Mouse (Mus musculus): ENCODE data around the gene Gm266. TPM values are rescaled to one million over a fixed set of nuclear protein-coding genes. Genes with fewer than 3 reads are reported as not detected.
"Not testable (repeated sequence)": the region's sequence is repeated elsewhere in the genome, so short reads cannot be mapped to it uniquely, and the experiment has no call there.

Gene Gm266
- polyA plus RNA-seq, 1 experiment from 2014 or later = 9.0 TPM

GRCm38 (mm10) chr12:111515920-111516319 is 30.3 kb upstream of the Gm266 start:
- no peak overlapping the region for H3K9ac ChIP-seq
- no peaks in the 10 kb centered on the region for H3K9me3 ChIP-seq
- no peak for ATAC-seq (ENCODE audit: low FRiP score, low read depth)
- no peak overlapping the region for H3K27ac ChIP-seq
- no peaks in the 10 kb centered on the region for H3K36me3 ChIP-seq
- no peak overlapping the region for H3K4me2 ChIP-seq (replicated peaks)
- WGBS = 89% methylated on average over 5 of the region's 5 CpGs
- no peaks in the 10 kb centered on the region for H3K27me3 ChIP-seq
- no peak overlapping the region for H3K4me3 ChIP-seq
- no peaks in the 10 kb centered on the region for H3K4me1 ChIP-seq

- Histone ChIP-seq H3K27ac (no peak overlapping the region), H3K9me3 (no peaks in the 10 kb centered on the region), H3K4me2 (replicated peaks) (no peak overlapping the region), H3K27me3 (no peaks in the 10 kb centered on the region), H3K4me1 (no peaks in the 10 kb centered on the region), H3K9ac (no peak overlapping the region), H3K4me3 (no peak overlapping the region), H3K36me3 (no peaks in the 10 kb centered on the region)
- WGBS = 72% methylated on average over 7 of the region's 7 CpGs
- ATAC-seq (ENCODE audit: low FRiP score, low read depth) = no peak
These were observed 29.4 kb upstream of the Gm266 start for GRCm38 (mm10) chr12:111514874-111515649.

GRCm38 (mm10) chr12:111514231-111514792 is 28.7 kb upstream of the Gm266 start:
- no peak overlapping the region for H3K4me3 ChIP-seq
- no peak overlapping the region for H3K9ac ChIP-seq
- ATAC-seq (ENCODE audit: low FRiP score, low read depth) = no peak
- H3K27ac ChIP-seq = no peak overlapping the region
- H3K36me3 ChIP-seq = no peaks in the 10 kb centered on the region
- WGBS = 58% methylated on average over 7 of the region's 7 CpGs
- H3K4me2 ChIP-seq (replicated peaks) = no peak overlapping the region
- H3K27me3 ChIP-seq = no peaks in the 10 kb centered on the region
- no peaks in the 10 kb centered on the region for H3K4me1 ChIP-seq
- H3K9me3 ChIP-seq = no peaks in the 10 kb centered on the region

DNA sequence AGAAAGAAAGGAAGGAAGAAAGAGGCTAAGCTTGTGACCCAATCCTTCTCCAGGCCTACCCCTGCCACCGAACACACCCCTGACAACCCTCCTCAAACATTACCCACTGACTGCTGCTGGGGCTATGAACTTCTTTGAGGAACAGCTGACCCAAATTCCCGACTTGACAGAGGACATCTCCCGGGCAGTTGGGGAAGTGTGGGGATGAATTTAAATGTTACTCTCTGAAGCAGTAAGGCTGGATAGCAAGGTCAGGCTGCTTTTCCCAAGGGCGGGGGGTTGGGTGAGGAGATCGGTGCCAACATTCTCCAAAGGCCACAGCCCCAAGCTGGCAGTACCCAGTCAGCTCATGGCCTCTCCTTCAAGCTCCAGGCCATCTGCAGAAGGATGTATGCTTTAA is 28.1 kb upstream of the Gm266 start:
- H3K27me3 ChIP-seq = 0 out of 2 replicates have a peak, but pooled peaks cover 2% of the 10 kb centered on the region
- no peak overlapping the region for H3K4me2 ChIP-seq (replicated peaks)
- no peak overlapping the region for H3K9ac ChIP-seq
- no peak for ATAC-seq (ENCODE audit: low FRiP score, low read depth)
- WGBS = 72% methylated on average over 5 of the region's 5 CpGs
- no peaks in the 10 kb centered on the region for H3K9me3 ChIP-seq
- H3K4me3 ChIP-seq = no peak overlapping the region
- no peaks in the 10 kb centered on the region for H3K36me3 ChIP-seq
- no peak overlapping the region for H3K27ac ChIP-seq
- no peaks in the 10 kb centered on the region for H3K4me1 ChIP-seq

GRCm38 (mm10) chr12:111512572-111513063 is 27.0 kb upstream of the Gm266 start:
- Histone ChIP-seq H3K9me3 (no peaks in the 10 kb centered on the region), H3K36me3 (no peaks in the 10 kb centered on the region), H3K4me2 (replicated peaks) (no peak overlapping the region), H3K4me3 (no peak overlapping the region), H3K27ac (no peak overlapping the region), H3K9ac (no peak overlapping the region), H3K4me1 (no peaks in the 10 kb centered on the region), H3K27me3 (0 out of 2 replicates have a peak, but pooled peaks cover 2% of the 10 kb centered on the region)
- no peak for ATAC-seq (ENCODE audit: low FRiP score, low read depth)
- WGBS = 88% methylated on average over 12 of the region's 12 CpGs

DNA sequence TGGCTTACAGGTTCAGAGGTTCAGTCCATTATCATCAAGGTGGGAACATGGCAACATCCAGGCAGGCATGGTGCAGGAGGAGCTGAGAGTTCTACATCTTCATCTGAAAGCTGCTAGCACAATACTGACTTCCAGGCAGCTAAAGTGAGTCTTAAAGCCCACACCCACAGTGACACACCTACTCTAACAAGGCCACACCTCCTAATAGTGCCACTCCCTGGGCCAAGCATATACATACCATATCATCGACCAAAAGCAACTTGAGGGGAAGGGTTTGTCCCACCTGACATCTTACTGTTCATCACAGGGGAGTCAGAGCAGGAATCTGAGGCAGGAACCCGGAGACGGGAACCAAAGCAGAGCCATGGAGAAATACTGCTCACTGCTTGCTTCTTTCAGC is 22.8 kb upstream of the Gm266 start:
- WGBS = 82% methylated on average over 3 of the region's 3 CpGs
- not testable (repeated sequence) for H3K27me3 ChIP-seq; H3K4me3 ChIP-seq; H3K9ac ChIP-seq; H3K4me2 ChIP-seq (replicated peaks); H3K27ac ChIP-seq; H3K4me1 ChIP-seq; ATAC-seq (ENCODE audit: low FRiP score, low read depth); H3K9me3 ChIP-seq; H3K36me3 ChIP-seq

- Histone ChIP-seq H3K4me1 (0 out of 2 replicates have a peak, but pooled peaks cover 4% of the 10 kb centered on the region), H3K4me2 (replicated peaks) (no peak overlapping the region), H3K36me3 (no peaks in the 10 kb centered on the region), H3K9ac (no peak overlapping the region), H3K27me3 (peaks cover 2% of the 10 kb centered on the region; the same call in 1 of the 2 replicates), H3K4me3 (no peak overlapping the region), H3K9me3 (no peaks in the 10 kb centered on the region), H3K27ac (no peak overlapping the region)
- WGBS = 84% methylated on average over 10 of the region's 10 CpGs
- ATAC-seq (ENCODE audit: low FRiP score, low read depth) = no peak
These were observed 22.3 kb upstream of the Gm266 start for GRCm38 (mm10) chr12:111507962-111508361.

- no peak overlapping the region for H3K4me2 ChIP-seq (replicated peaks)
- no peak overlapping the region for H3K27ac ChIP-seq
- WGBS = 66% methylated on average over 5 of the region's 5 CpGs
- peaks cover 2% of the 10 kb centered on the region; the same call in 1 of the 2 replicates for H3K27me3 ChIP-seq
- no peak overlapping the region for H3K4me3 ChIP-seq
- ATAC-seq (ENCODE audit: low FRiP score, low read depth) = no peak
- no peaks in the 10 kb centered on the region for H3K9me3 ChIP-seq
- no peak overlapping the region for H3K9ac ChIP-seq
- H3K36me3 ChIP-seq = no peaks in the 10 kb centered on the region
- H3K4me1 ChIP-seq = 0 out of 2 replicates have a peak, but pooled peaks cover 4% of the 10 kb centered on the region
These were observed 21.4 kb upstream of the Gm266 start for GRCm38 (mm10) chr12:111507001-111507400.

- Histone ChIP-seq H3K36me3 (no peaks in the 10 kb centered on the region), H3K4me1 (0 out of 2 replicates have a peak, but pooled peaks cover 4% of the 10 kb centered on the region), H3K4me3 (peak overlapping the region; percentile 26; the same call in 1 of the 2 replicates), H3K4me2 (replicated peaks) (peak overlapping the region; percentile 55), H3K27me3 (peaks cover 2% of the 10 kb centered on the region; the same call in 1 of the 2 replicates), H3K27ac (0 out of 2 replicates have a peak overlapping the region, but pooled peaks have one; percentile 10), H3K9ac (no peak overlapping the region), H3K9me3 (no peaks in the 10 kb centered on the region)
- peak; percentile 72; the same call in 1 of the 2 replicates for ATAC-seq (ENCODE audit: low FRiP score, low read depth)
- 5% methylated on average over 12 of the region's 12 CpGs for WGBS
These were observed 19.3 kb upstream of the Gm266 start for GRCm38 (mm10) chr12:111504904-111505303.

GRCm38 (mm10) chr12:111503571-111503970 is 17.9 kb upstream of the Gm266 start:
- no peak for ATAC-seq (ENCODE audit: low FRiP score, low read depth)
- WGBS = 63% methylated on average over 5 of the region's 5 CpGs
- no peaks in the 10 kb centered on the region for H3K36me3 ChIP-seq
- H3K27ac ChIP-seq = no peak overlapping the region
- no peak overlapping the region for H3K9ac ChIP-seq
- H3K4me2 ChIP-seq (replicated peaks) = no peak overlapping the region
- no peaks in the 10 kb centered on the region for H3K9me3 ChIP-seq
- 0 out of 2 replicates have a peak, but pooled peaks cover 4% of the 10 kb centered on the region for H3K4me1 ChIP-seq
- H3K27me3 ChIP-seq = no peaks in the 10 kb centered on the region; the same call in 1 of the 2 replicates
- no peak overlapping the region for H3K4me3 ChIP-seq

- Histone ChIP-seq H3K36me3 (no peaks in the 10 kb centered on the region), H3K27ac (no peak overlapping the region), H3K4me1 (0 out of 2 replicates have a peak, but pooled peaks cover 4% of the 10 kb centered on the region), H3K9me3 (no peaks in the 10 kb centered on the region), H3K9ac (no peak overlapping the region), H3K4me3 (no peak overlapping the region), H3K4me2 (replicated peaks) (no peak overlapping the region), H3K27me3 (no peaks in the 10 kb centered on the region; the same call in 1 of the 2 replicates)
- WGBS = 68% methylated on average over 12 of the region's 12 CpGs
- ATAC-seq (ENCODE audit: low FRiP score, low read depth) = no peak
These were observed 17.5 kb upstream of the Gm266 start for GRCm38 (mm10) chr12:111503063-111503567.

- Histone ChIP-seq H3K36me3 (no peaks in the 10 kb centered on the region), H3K4me2 (replicated peaks) (no peak overlapping the region), H3K4me3 (no peak overlapping the region), H3K27ac (no peak overlapping the region), H3K9ac (no peak overlapping the region), H3K4me1 (0 out of 2 replicates have a peak, but pooled peaks cover 4% of the 10 kb centered on the region), H3K27me3 (no peaks in the 10 kb centered on the region; the same call in 1 of the 2 replicates), H3K9me3 (no peaks in the 10 kb centered on the region)
- WGBS = 33% methylated on average over 5 of the region's 5 CpGs
- ATAC-seq (ENCODE audit: low FRiP score, low read depth) = no peak
These were observed 15.1 kb upstream of the Gm266 start for GRCm38 (mm10) chr12:111500725-111501124.
